Mouse (Mus musculus) lung, adult 2 months (tissue): ENCODE measurements around the gene Cradd.

Source experiments
- CTCF ChIP-seq: fragments of 200-500 bp; IDR thresholded peaks from 2 replicates; pipeline ENCODE4 v1.5.1; 2011; ENCODE audit warnings: mild to moderate bottlenecking, low read length, control low read depth; ENCODE audit not compliant: insufficient read depth
- POLR2A ChIP-seq: fragments of 200-500 bp; IDR thresholded peaks from 2 replicates; pipeline ENCODE4 v1.6.1; 2011; ENCODE audit warnings: low read depth, mild to moderate bottlenecking, control low read depth, low read length, borderline replicate concordance; ENCODE audit errors: extremely low read depth

DNA sequence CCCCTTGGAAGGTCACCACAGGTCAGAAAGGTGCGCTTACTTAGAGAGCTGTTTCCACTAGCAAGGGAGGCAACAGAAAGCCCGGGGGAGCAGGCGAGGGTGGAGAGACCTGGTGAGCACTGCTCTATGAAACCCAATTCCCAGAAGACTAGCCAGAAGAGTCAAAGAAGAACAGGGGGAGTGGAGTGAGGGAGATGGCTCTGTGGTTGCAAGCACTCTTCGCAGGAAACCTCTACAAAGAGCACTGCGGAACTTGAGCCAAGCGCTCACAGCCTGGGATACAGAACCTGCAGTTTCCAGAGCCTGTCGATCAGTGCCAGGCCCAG lies 24.2 kb downstream of the Cradd start:
- TF ChIP-seq CTCF, result no peak
- TF ChIP-seq POLR2A, result no peak
